Mouse (Mus musculus) CH12.LX (cell line): ENCODE measurements around the gene Aspscr1. TPM values are rescaled to one million over a fixed set of nuclear protein-coding genes. Genes with fewer than 3 reads are reported as not detected.
A peak's percentile ranks its signal among the peaks of the same experiment; 100 is the strongest.

ENCODE experiments used
- DNase-seq: peaks from one replicate; pipeline ENCODE4 v3.0.0-alpha.2; 2013; ENCODE audit errors: extremely low read depth
- H3K27ac ChIP-seq: 2 replicates; pipeline ENCODE4 v1.5.1; 2012; ENCODE audit warnings: low read depth, mild to moderate bottlenecking, control low read depth, moderate library complexity; ENCODE audit not compliant: insufficient read depth
- H3K27me3 ChIP-seq: replicated peaks from 2 replicates; pipeline ENCODE3; 2012; ENCODE audit warnings: inconsistent platforms
- H3K36me3 ChIP-seq, 2 experiments: replicated peaks in 1 of 2; 2 replicates each; pipeline versions ENCODE3 to v1.6.1; 2012; ENCODE audit warnings: inconsistent platforms in 1 of 2, low read length in 1 of 2, mild to moderate bottlenecking in 1 of 2, mixed read lengths in 1 of 2, moderate library complexity in 1 of 2; ENCODE audit not compliant: control insufficient read depth in 1 of 2, insufficient read depth in 1 of 2
- H3K4me1 ChIP-seq, 2 experiments: 2 replicates each; pipeline ENCODE4 v1.6.1; 2012; ENCODE audit warnings: inconsistent platforms in 1 of 2, moderate library complexity in 1 of 2; ENCODE audit not compliant: insufficient read depth in 2 of 2, control insufficient read depth in 1 of 2
- H3K4me2 ChIP-seq: 2 replicates; pipeline ENCODE4 v1.6.1; 2012; ENCODE audit warnings: low read depth, mild to moderate bottlenecking, control low read depth; ENCODE audit not compliant: poor library complexity, insufficient read depth, severe bottlenecking
- H3K4me3 ChIP-seq, 3 experiments: fragments of 150-350 bp in 1 of 3; sonication (generic) in 1 of 3; replicated peaks in 1 of 3; 2 replicates each; pipeline versions ENCODE3 to v1.5.1; 2011 to 2012; ENCODE audit warnings: low read depth in 2 of 3, low read length in 2 of 3, mild to moderate bottlenecking in 2 of 3, moderate library complexity in 2 of 3, control low read depth in 1 of 3, improper control_type of control experiment in 1 of 3, inconsistent platforms in 1 of 3, mixed read lengths in 1 of 3; ENCODE audit not compliant: poor library complexity in 1 of 3
- H3K79me2 ChIP-seq: replicated peaks from 2 replicates; pipeline ENCODE4 v1.6.1; 2012; ENCODE audit warnings: mild to moderate bottlenecking, moderate library complexity; ENCODE audit not compliant: control insufficient read depth, poor library complexity, insufficient read depth, severe bottlenecking; ENCODE audit errors: extremely low read depth
- H3K9ac ChIP-seq: 2 replicates; pipeline ENCODE4 v1.6.1; 2012; ENCODE audit warnings: low read depth, mild to moderate bottlenecking, control low read depth, moderate library complexity; ENCODE audit not compliant: insufficient read depth
- H3K9me3 ChIP-seq: replicated peaks from 2 replicates; pipeline ENCODE3; 2012; ENCODE audit warnings: low read length, inconsistent platforms, mixed read lengths
- BHLHE40 ChIP-seq: IDR thresholded peaks from 2 replicates; pipeline ENCODE4 v1.6.1; 2011; ENCODE audit warnings: mild to moderate bottlenecking, low read depth, low read length, improper control_type of control experiment
- CHD1 ChIP-seq: IDR thresholded peaks from 2 replicates; pipeline ENCODE4 v1.6.1; 2012; ENCODE audit warnings: low read depth, low read length, improper control_type of control experiment, inconsistent platforms
- CHD2 ChIP-seq: IDR thresholded peaks from 2 replicates; pipeline ENCODE4 v1.6.1; 2011; ENCODE audit warnings: low read length, improper control_type of control experiment
- CTCF ChIP-seq, 2 experiments: IDR thresholded peaks in 1 of 2; conservative IDR thresholded peaks in 1 of 2; 2 replicates each; pipeline ENCODE4 v1.5.1; 2011 to 2012; ENCODE audit warnings: low read depth in 2 of 2, low read length in 2 of 2, improper control_type of control experiment in 1 of 2, inconsistent platforms in 1 of 2, mild to moderate bottlenecking in 1 of 2, moderate library complexity in 1 of 2
- E2F4 ChIP-seq: IDR thresholded peaks from 2 replicates; pipeline ENCODE4 v1.6.1; 2011; ENCODE audit warnings: low read depth, low read length, improper control_type of control experiment; ENCODE audit not compliant: insufficient replicate concordance
- ELF1 ChIP-seq: IDR thresholded peaks from 2 replicates; pipeline ENCODE4 v1.6.1; 2014; ENCODE audit warnings: low read depth, mild to moderate bottlenecking, inconsistent platforms, low read length, improper control_type of control experiment
- EP300 ChIP-seq: IDR thresholded peaks from 2 replicates; pipeline ENCODE4 v1.6.1; 2011; ENCODE audit warnings: low read length, improper control_type of control experiment
- ETS1 ChIP-seq: conservative IDR thresholded peaks from 2 replicates; pipeline ENCODE4 v1.6.1; 2012; ENCODE audit warnings: low read depth, mild to moderate bottlenecking, inconsistent platforms, low read length, improper control_type of control experiment, moderate library complexity
- GABPA ChIP-seq: IDR thresholded peaks from 2 replicates; pipeline ENCODE4 v1.6.1; 2012; ENCODE audit warnings: low read depth, low read length, improper control_type of control experiment, inconsistent platforms; ENCODE audit not compliant: insufficient replicate concordance
- HCFC1 ChIP-seq: IDR thresholded peaks from 2 replicates; pipeline ENCODE4 v1.6.1; 2012; ENCODE audit warnings: low read depth, mild to moderate bottlenecking, inconsistent platforms, low read length, improper control_type of control experiment
- IRF4 ChIP-seq: IDR thresholded peaks from 2 replicates; pipeline ENCODE4 v1.6.1; 2014; ENCODE audit warnings: low read depth, mild to moderate bottlenecking, inconsistent platforms, low read length, improper control_type of control experiment
- JUN ChIP-seq: IDR thresholded peaks from 2 replicates; pipeline ENCODE4 v1.6.1; 2011; ENCODE audit warnings: low read depth, mild to moderate bottlenecking, low read length, improper control_type of control experiment, moderate library complexity; ENCODE audit not compliant: insufficient read depth
- JUND ChIP-seq: conservative IDR thresholded peaks from 2 replicates; pipeline ENCODE4 v1.6.1; 2011; ENCODE audit warnings: low read depth, low read length, improper control_type of control experiment
- KAT2A ChIP-seq: IDR thresholded peaks from 2 replicates; pipeline ENCODE4 v1.6.1; 2012; ENCODE audit warnings: low read length, improper control_type of control experiment, inconsistent platforms; ENCODE audit not compliant: insufficient replicate concordance
- MAFK ChIP-seq: IDR thresholded peaks from 2 replicates; pipeline ENCODE4 v1.6.1; 2011; ENCODE audit warnings: low read length, improper control_type of control experiment; ENCODE audit not compliant: insufficient replicate concordance
- MAX ChIP-seq: IDR thresholded peaks from 2 replicates; pipeline ENCODE4 v1.6.1; 2011; ENCODE audit warnings: low read length, improper control_type of control experiment
- MAZ ChIP-seq: IDR thresholded peaks from 2 replicates; pipeline ENCODE4 v1.6.1; 2012; ENCODE audit warnings: low read depth, mild to moderate bottlenecking, inconsistent platforms, low read length, improper control_type of control experiment, moderate library complexity
- MEF2A ChIP-seq: IDR thresholded peaks from 2 replicates; pipeline ENCODE4 v1.6.1; 2014; ENCODE audit warnings: low read depth, mild to moderate bottlenecking, inconsistent platforms, low read length, improper control_type of control experiment, borderline replicate concordance
- MXI1 ChIP-seq: IDR thresholded peaks from 2 replicates; pipeline ENCODE4 v1.6.1; 2011; ENCODE audit warnings: mild to moderate bottlenecking, low read depth, low read length, improper control_type of control experiment
- MYC ChIP-seq: IDR thresholded peaks from 2 replicates; pipeline ENCODE4 v1.6.1; 2011; ENCODE audit warnings: low read depth, mild to moderate bottlenecking, improper control_type of control experiment, low read length
- NELFE ChIP-seq: IDR thresholded peaks from 2 replicates; pipeline ENCODE4 v1.6.1; 2011; ENCODE audit warnings: low read depth, low read length, improper control_type of control experiment
- NRF1 ChIP-seq: IDR thresholded peaks from 2 replicates; pipeline ENCODE4 v1.6.1; 2014; ENCODE audit warnings: low read depth, mild to moderate bottlenecking, inconsistent platforms, low read length, improper control_type of control experiment, moderate library complexity
- PAX5 ChIP-seq: IDR thresholded peaks from 2 replicates; pipeline ENCODE4 v1.6.1; 2012; ENCODE audit warnings: low read length, inconsistent platforms, mixed read lengths
- POLR2A ChIP-seq: IDR thresholded peaks from 2 replicates; pipeline ENCODE4 v1.6.1; 2011; ENCODE audit warnings: low read depth, mild to moderate bottlenecking, improper control_type of control experiment, low read length
- POLR2AphosphoS2 ChIP-seq: IDR thresholded peaks from 2 replicates; pipeline ENCODE4 v1.6.1; 2011; ENCODE audit warnings: low read depth, low read length, improper control_type of control experiment
- RAD21 ChIP-seq: IDR thresholded peaks from 2 replicates; pipeline ENCODE4 v1.6.1; 2011; ENCODE audit warnings: low read depth, mild to moderate bottlenecking, low read length, improper control_type of control experiment, moderate library complexity
- RCOR1 ChIP-seq: conservative IDR thresholded peaks from 2 replicates; pipeline ENCODE4 v1.6.1; 2012; ENCODE audit warnings: low read depth, mild to moderate bottlenecking, inconsistent platforms, low read length, improper control_type of control experiment
- SIN3A ChIP-seq: IDR thresholded peaks from 2 replicates; pipeline ENCODE4 v1.6.1; 2012; ENCODE audit warnings: low read length, improper control_type of control experiment, inconsistent platforms
- SMC3 ChIP-seq: IDR thresholded peaks from 2 replicates; pipeline ENCODE4 v1.6.1; 2011; ENCODE audit warnings: low read depth, low read length, improper control_type of control experiment
- TBP ChIP-seq: conservative IDR thresholded peaks from 2 replicates; pipeline ENCODE4 v1.6.1; 2011; ENCODE audit warnings: low read depth, low read length, improper control_type of control experiment
- TCF12 ChIP-seq: IDR thresholded peaks from 2 replicates; pipeline ENCODE4 v1.6.1; 2014; ENCODE audit warnings: low read depth, mild to moderate bottlenecking, inconsistent platforms, low read length, improper control_type of control experiment
- UBTF ChIP-seq: IDR thresholded peaks from 2 replicates; pipeline ENCODE4 v1.6.1; 2012; ENCODE audit warnings: low read depth, mild to moderate bottlenecking, inconsistent platforms, low read length, improper control_type of control experiment, moderate library complexity
- USF1 ChIP-seq: IDR thresholded peaks from 2 replicates; pipeline ENCODE4 v1.6.1; 2014; ENCODE audit warnings: low read depth, mild to moderate bottlenecking, inconsistent platforms, low read length, improper control_type of control experiment
- USF2 ChIP-seq: conservative IDR thresholded peaks from 2 replicates; pipeline ENCODE4 v1.6.1; 2011; ENCODE audit warnings: low read depth, low read length, improper control_type of control experiment
- ZC3H11A ChIP-seq: IDR thresholded peaks from 2 replicates; pipeline ENCODE4 v1.6.1; 2012; ENCODE audit warnings: low read depth, mild to moderate bottlenecking, inconsistent platforms, low read length, improper control_type of control experiment
- ZKSCAN1 ChIP-seq: IDR thresholded peaks from 2 replicates; pipeline ENCODE4 v1.6.1; 2012; ENCODE audit warnings: low read depth, inconsistent platforms, low read length, improper control_type of control experiment, borderline replicate concordance
- ZMIZ1 ChIP-seq: IDR thresholded peaks from 2 replicates; pipeline ENCODE4 v1.6.1; 2012; ENCODE audit warnings: low read depth, mild to moderate bottlenecking, inconsistent platforms, low read length, improper control_type of control experiment
- ZNF384 ChIP-seq: IDR thresholded peaks from 2 replicates; pipeline ENCODE4 v1.6.1; 2012; ENCODE audit warnings: low read depth, low read length, improper control_type of control experiment, inconsistent platforms
- dilution Hi-C: fragments of 300-500 bp; cut with MboI; formaldehyde crosslinking; loops from 2 replicates; pipeline ENCODE4 v1.14.3; 2020; ENCODE audit warnings: low sequenced_read_pairs; ENCODE audit not compliant: extremely low pct_unique_long_range_greater_than_20kb, extremely low pct_ligation_motif_present
- in situ Hi-C: fragments of 300-500 bp; cut with MboI; formaldehyde crosslinking; loops from 3 replicates; pipeline ENCODE4 v1.14.3; 2019; ENCODE audit warnings: low sequenced_read_pairs, low pct_ligation_motif_present, low pct_unique_long_range_greater_than_20kb, mixed read lengths
- polyA plus RNA-seq: library from polyadenylated mRNA; unstranded; fragments of >175 nt; gene quantifications from 2 replicates; pipeline ENCODE4 v1.2.1, GENCODE M21; 2012; ENCODE audit warnings: low read depth; ENCODE audit not compliant: insufficient read length
- total RNA-seq, 2 experiments: library from RNA; depleted of rRNA; stranded (reverse); fragments of 300-350 nt in 1 of 2; fragments of >200 nt in 1 of 2; gene quantifications; 2 replicates each; pipeline ENCODE4 v1.2.3; 2012 to 2014

Aspscr1 gene
- total and polyA plus RNA-seq, 3 experiments = 27.3 to 69.9 (median 34.1) TPM

DNA sequence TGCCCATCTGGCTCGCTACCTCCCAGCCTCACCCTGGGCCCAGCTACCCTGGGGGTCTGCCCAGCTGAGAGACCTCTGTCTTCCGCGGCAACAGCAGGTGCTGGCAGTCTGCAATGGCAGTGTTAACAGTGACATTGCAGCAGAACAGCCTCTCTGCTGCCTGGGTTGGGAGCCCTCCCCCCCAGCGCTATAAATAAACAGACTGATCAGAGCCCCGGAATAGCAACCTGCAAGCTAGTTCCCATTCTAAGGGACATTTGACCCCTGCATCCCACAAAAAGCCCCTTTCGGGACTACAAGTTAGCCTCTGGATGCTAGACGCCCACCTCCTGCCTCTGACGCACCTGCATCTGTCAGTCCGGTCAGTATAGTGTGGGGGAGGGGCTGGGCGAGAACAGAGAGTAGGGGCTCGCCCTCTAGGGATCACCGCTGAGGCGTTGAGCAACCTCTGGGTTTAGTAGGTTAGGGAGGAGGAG is 24.7 kb upstream of the Aspscr1 start, which contains the start of gene Myadml2:
Myadml2 (minus strand) TSS at position 158 of the 476 bp plus-strand sequence.
- Histone ChIP-seq H3K4me2 (peak within 1 kb of the TSS; percentile 74), H3K36me3 (no peaks in the 10 kb centered on the region), H3K4me3 (peak within 1 kb of the TSS; percentile 35 to 46 (median 40)), H3K27ac (peak within 1 kb of the TSS; percentile 18; the same call in 1 of the 2 replicates), H3K4me1 (peaks cover 12 to 31% of the 10 kb centered on the region in 2 experiments), H3K9me3 (no peaks in the 10 kb centered on the region)
- DNase-seq = peak; percentile 85
- dilution Hi-C loops = no loop called here
- in situ Hi-C loops = no loop called here
- peak; percentile 46; the same call in 1 of the 2 replicates for TF ChIP-seq RCOR1
- no peak for TF ChIP-seq TBP
- TF ChIP-seq SIN3A = no peak
- no peak for TF ChIP-seq ZC3H11A
- TF ChIP-seq GABPA = no peak
- peak; percentile 65 for TF ChIP-seq IRF4
- TF ChIP-seq ZKSCAN1 = no peak
- no peak for TF ChIP-seq MAX
- no peak for TF ChIP-seq JUN
- TF ChIP-seq HCFC1 = peak; percentile 32; the same call in 1 of the 2 replicates
- TF ChIP-seq PAX5 = no peak
- no peak for TF ChIP-seq SMC3
- peak; percentile 41; the same call in 1 of the 2 replicates for TF ChIP-seq EP300
- no peak for TF ChIP-seq KAT2A
- peak; percentile 45; the same call in 1 of the 2 replicates for TF ChIP-seq BHLHE40
- TF ChIP-seq RAD21 = peak; percentile 0
- TF ChIP-seq CTCF (conservative IDR thresholded peaks at IDR 0.05 in 1 of 2, IDR thresholded peaks at IDR 0.05 in 1 of 2; ENCODE audit: low read depth in 2 of 2, low read length in 2 of 2) = peak in 1 of 2 experiments; percentile 42; a peak in 2 of 4 replicates
- TF ChIP-seq ZMIZ1 = no peak
- TF ChIP-seq E2F4 = no peak
- TF ChIP-seq UBTF = no peak
- TF ChIP-seq MEF2A = peak; percentile 95
- TF ChIP-seq MAZ = peak; percentile 79; the same call in 1 of the 2 replicates
- TF ChIP-seq NELFE = no peak
- TF ChIP-seq ELF1 = peak; percentile 27; the same call in 1 of the 2 replicates
- no peak for TF ChIP-seq CHD1
- TF ChIP-seq POLR2A = no peak
- TF ChIP-seq USF2 = no peak
- TF ChIP-seq MXI1 = peak; percentile 48; the same call in 1 of the 2 replicates
- TF ChIP-seq USF1 = no peak
- no peak for TF ChIP-seq MYC
- no peak for TF ChIP-seq NRF1
- no peak for TF ChIP-seq ZNF384
- peak; percentile 61; the same call in 1 of the 2 replicates for TF ChIP-seq ETS1
- no peak for TF ChIP-seq MAFK
- TF ChIP-seq POLR2AphosphoS2 = no peak
- peak; percentile 93 for TF ChIP-seq CHD2
- 0 out of 2 replicates have a peak, but pooled peaks have one; percentile 8 for TF ChIP-seq JUND
- peak; percentile 75 for TF ChIP-seq TCF12
- TF ChIP-seq, all 38 proteins: peak for 15
- H3K79me2 ChIP-seq = no peaks in the 10 kb centered on the region
- peaks cover 3% of the 10 kb centered on the region for H3K27me3 ChIP-seq
- H3K9ac ChIP-seq = no peak within 1 kb of the TSS
